Mouse (Mus musculus): ENCODE measurements around the gene Atp13a4. TPM values are rescaled to one million over a fixed set of nuclear protein-coding genes. Genes with fewer than 3 reads are reported as not detected.

The Atp13a4 gene
- polyA plus RNA-seq, 1 experiment from 2014 or later = not detected

Other genes starting within 250 kb of the Atp13a4 start
- gene Atp13a5, start 166.1 kb downstream of the Atp13a4 start, polyA plus RNA-seq (2016; fragmentation: Nextera tagmentation; extraction: Ambion mirVana) = 0.03 TPM in 1 of 2 replicates, not detected in the other
- 40.4 and 41.6 TPM in 2 replicates for gene Opa1, start 34.5 kb upstream of the Atp13a4 start, polyA plus RNA-seq (2016; fragmentation: Nextera tagmentation; extraction: Ambion mirVana)

All from limb, embryonic 10.5 days (tissue).